Mouse (Mus musculus) E14TG2a.4 (cell line): ENCODE measurements around the gene Olfr56.
"Not testable (repeated sequence)": the region's sequence is repeated elsewhere in the genome, so short reads cannot be mapped to it uniquely, and the experiment has no call there.

ENCODE experiments used
- H3K27me3 ChIP-seq: 2 replicates; pipeline ENCODE4 v1.6.1; 2014; ENCODE audit warnings: low read length, control low read depth; ENCODE audit not compliant: insufficient read depth
- H3K36me3 ChIP-seq: 2 replicates; pipeline ENCODE4 v1.6.1; 2014; ENCODE audit warnings: low read length, control low read depth; ENCODE audit not compliant: insufficient read depth
- H3K4me1 ChIP-seq: replicated peaks from 2 replicates; pipeline ENCODE4 v1.6.1; 2014; ENCODE audit warnings: low read depth, low read length, control low read depth
- H3K4me3 ChIP-seq: replicated peaks from 2 replicates; pipeline ENCODE4 v1.5.1; 2014; ENCODE audit warnings: mild to moderate bottlenecking, low read length
- H3K9me3 ChIP-seq: 2 replicates; pipeline ENCODE4 v1.6.1; 2014; ENCODE audit warnings: low read length, control low read depth
- CTCF ChIP-seq: conservative IDR thresholded peaks from 2 replicates; pipeline ENCODE4 v1.5.1; 2014; ENCODE audit warnings: low read length
- NANOG ChIP-seq: IDR thresholded peaks from 2 replicates; pipeline ENCODE4 v1.6.1; 2014; ENCODE audit warnings: borderline replicate concordance, low read length, mixed read lengths
- POU5F1 ChIP-seq: IDR thresholded peaks from 2 replicates; pipeline ENCODE4 v1.6.1; 2014; ENCODE audit warnings: low read length, borderline replicate concordance

Gene Olfr56

DNA sequence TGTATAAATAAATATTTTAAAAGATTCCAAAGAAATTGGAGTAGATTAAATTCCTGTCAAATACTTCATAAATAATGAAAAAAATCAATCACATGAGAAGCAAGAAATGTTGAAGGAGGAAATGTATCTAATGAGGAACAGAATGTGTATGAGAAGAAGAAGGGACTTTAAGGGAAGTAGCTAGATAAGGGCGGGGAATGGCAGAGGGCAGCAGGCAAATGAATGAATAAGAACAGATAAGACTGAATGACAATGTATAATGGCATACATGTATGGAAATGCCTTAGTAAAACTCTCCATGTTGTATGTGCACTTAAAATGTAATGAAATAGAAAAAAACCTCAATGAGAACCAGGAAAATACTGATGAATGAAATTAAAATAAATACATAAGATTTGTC, 89.7 kb downstream of the Olfr56 start:
- Histone ChIP-seq H3K4me1 (no peaks in the 10 kb centered on the region), H3K36me3 (no peaks in the 10 kb centered on the region), H3K9me3 (no peaks in the 10 kb centered on the region), H3K27me3 (no peaks in the 10 kb centered on the region), H3K4me3 (no peak overlapping the region)
- no peak for TF ChIP-seq POU5F1
- TF ChIP-seq NANOG = no peak
- no peak for TF ChIP-seq CTCF

DNA sequence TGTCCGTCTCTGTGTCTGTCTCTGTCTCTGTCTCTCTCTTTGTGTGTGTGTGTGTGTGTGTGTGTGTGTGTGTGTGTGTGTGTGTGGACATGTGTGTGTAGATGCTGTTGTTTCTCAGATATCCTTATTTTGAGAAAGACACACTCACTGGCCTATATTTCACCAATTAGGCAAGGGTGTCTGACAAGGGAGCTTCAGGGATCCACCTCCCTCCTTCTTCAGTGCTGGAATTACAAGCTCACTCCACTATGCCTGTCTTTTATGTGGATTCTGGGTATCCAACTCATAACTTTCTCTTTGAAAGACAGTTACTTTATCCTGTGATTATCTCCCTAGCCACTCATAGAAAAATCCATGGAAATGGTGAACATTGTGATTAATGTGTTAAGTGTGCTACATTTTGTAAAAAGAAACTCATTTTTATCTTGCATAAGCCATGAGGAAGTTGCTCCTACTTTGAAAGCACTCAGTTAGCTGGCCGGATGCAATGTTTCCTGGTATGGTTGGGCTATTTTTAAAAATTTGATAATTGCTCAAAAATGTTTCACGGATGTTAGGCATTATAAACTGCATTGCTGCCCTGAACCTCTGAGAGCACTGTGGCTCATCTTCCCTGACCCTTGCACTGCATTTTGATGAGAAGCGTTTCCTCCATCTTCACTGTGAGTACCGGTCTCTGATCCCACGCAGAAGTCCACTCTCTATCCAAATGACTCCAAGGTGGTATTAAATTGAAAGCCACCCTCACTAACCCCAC, 97.5 kb downstream of the Olfr56 start, which contains the start of gene Ifi47:
Gene Ifi47 (plus strand): TSS at position 587 of the 757 bp plus-strand sequence.
- H3K9me3 ChIP-seq, H3K36me3 ChIP-seq, H3K4me3 ChIP-seq, H3K4me1 ChIP-seq, H3K27me3 ChIP-seq: not testable (repeated sequence)

DNA sequence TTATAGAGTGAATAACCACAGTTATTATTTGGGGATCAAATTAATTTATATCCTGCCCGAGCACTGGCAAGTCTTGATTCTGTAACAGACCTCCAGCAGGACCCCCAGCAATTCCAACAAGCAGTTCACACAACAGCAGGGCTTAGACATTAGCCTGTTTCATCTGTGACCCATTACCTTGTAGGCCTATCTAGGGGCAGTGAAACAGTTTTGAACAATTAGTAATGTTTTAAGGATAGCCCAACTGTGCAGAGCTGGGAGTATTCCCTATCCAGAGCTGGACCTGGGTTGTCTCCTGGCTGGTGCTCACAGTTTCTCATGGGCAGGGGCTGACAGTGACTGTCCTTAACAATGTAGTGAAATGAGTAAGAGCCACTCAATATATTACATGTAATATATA, 98.3 kb downstream of the Olfr56 start:
- no peaks in the 10 kb centered on the region for H3K9me3 ChIP-seq
- H3K36me3 ChIP-seq = no peaks in the 10 kb centered on the region
- H3K27me3 ChIP-seq = no peaks in the 10 kb centered on the region
- no peak overlapping the region for H3K4me3 ChIP-seq
- TF ChIP-seq NANOG = no peak
- TF ChIP-seq POU5F1 = no peak
- no peak for TF ChIP-seq CTCF
- H3K4me1 ChIP-seq = no peaks in the 10 kb centered on the region

DNA sequence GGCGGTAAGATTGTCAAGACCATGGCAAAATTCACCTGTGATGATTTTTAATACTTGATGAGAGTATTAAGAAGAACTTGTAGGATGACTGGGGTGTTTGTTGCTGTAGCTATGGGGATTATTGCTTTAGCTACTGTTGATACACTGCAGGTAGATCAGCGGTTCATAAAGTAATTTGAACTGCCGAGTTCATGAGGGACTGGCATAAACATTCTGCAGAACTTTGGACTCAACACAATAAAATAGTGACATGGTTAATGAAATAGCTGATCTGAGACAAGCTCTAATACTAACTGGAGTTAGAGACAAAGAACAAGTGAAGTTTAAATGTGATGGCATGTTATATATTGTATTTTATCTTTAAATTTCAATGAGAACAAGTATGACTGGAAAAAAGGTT, 100.0 kb downstream of the Olfr56 start:
- no peaks in the 10 kb centered on the region for H3K4me1 ChIP-seq
- H3K36me3 ChIP-seq = no peaks in the 10 kb centered on the region
- H3K27me3 ChIP-seq = no peaks in the 10 kb centered on the region
- TF ChIP-seq NANOG (no peak), POU5F1 (no peak), CTCF (no peak)
- no peak overlapping the region for H3K4me3 ChIP-seq
- H3K9me3 ChIP-seq = no peaks in the 10 kb centered on the region

DNA sequence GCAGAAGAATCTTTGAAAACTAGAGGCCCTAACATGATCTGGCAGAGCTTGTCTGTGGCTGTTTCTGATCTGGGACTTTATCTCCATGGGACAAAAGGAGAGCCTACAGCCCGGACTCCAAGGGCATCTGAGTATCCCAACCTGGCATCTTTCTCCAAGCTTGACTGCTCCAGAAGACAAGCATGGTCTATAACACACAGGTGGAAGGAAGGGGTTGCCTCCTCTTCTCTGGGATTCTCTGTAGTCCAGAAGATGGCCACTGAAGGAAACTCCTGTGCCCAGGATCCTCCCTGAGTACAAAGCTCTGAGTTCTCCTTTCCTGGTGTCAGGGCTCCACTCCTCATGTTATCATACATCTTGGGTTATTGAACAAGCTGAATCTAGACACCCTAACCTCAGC, 101.9 kb downstream of the Olfr56 start:
- H3K36me3 ChIP-seq = no peaks in the 10 kb centered on the region
- H3K27me3 ChIP-seq = no peaks in the 10 kb centered on the region
- no peaks in the 10 kb centered on the region for H3K9me3 ChIP-seq
- TF ChIP-seq POU5F1 = no peak
- TF ChIP-seq CTCF = no peak
- TF ChIP-seq NANOG = no peak
- no peak overlapping the region for H3K4me3 ChIP-seq
- no peaks in the 10 kb centered on the region for H3K4me1 ChIP-seq

DNA sequence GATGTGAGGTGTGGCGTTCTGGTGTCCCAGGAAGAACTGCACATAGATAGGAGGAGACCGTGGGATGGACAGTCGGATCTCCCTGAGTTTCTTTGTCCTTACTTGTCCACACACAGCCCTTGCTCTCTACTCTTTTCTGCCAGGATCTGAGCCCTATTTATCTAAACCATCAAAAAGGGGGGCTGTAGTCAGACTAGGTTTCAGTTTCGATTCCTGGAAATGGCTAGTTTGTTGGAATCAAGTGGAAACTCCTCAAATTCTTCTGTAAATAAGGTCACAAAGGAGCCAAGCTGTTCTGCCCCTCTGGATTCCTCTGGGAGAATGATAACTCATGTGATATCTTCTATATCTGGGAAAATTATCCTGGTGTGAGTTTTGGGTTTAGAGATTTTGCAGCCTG, 102.7 kb downstream of the Olfr56 start:
- TF ChIP-seq POU5F1 = no peak
- TF ChIP-seq CTCF = no peak
- TF ChIP-seq NANOG = no peak
- Histone ChIP-seq H3K4me1 (no peaks in the 10 kb centered on the region), H3K4me3 (no peak overlapping the region), H3K27me3 (no peaks in the 10 kb centered on the region; the same call in 1 of the 2 replicates), H3K36me3 (no peaks in the 10 kb centered on the region), H3K9me3 (no peaks in the 10 kb centered on the region)

DNA sequence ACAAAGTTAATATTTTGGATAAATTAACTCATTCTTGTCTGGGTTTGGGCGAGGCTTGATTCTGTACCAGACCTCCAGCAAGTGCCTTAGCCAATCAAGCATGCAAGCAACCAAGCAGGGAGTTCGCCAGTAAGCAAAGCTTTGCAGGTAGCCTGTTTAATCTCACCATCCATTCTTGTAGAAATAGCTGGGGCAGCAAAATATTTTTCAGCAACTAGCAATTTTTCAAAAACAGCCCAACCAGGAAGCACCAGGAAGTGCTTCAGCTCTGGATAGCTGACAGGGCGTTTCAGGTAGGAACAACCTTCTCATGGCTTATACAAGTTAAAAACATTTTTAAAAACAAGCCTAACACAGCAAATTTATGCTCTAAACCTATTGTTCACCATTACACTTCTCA, 103.2 kb downstream of the Olfr56 start:
- H3K4me1 ChIP-seq = no peaks in the 10 kb centered on the region
- TF ChIP-seq NANOG (no peak), POU5F1 (no peak), CTCF (no peak)
- no peaks in the 10 kb centered on the region for H3K9me3 ChIP-seq
- peaks cover under 1% of the 10 kb centered on the region; the same call in 1 of the 2 replicates for H3K27me3 ChIP-seq
- H3K4me3 ChIP-seq = no peak overlapping the region
- H3K36me3 ChIP-seq = no peaks in the 10 kb centered on the region

DNA sequence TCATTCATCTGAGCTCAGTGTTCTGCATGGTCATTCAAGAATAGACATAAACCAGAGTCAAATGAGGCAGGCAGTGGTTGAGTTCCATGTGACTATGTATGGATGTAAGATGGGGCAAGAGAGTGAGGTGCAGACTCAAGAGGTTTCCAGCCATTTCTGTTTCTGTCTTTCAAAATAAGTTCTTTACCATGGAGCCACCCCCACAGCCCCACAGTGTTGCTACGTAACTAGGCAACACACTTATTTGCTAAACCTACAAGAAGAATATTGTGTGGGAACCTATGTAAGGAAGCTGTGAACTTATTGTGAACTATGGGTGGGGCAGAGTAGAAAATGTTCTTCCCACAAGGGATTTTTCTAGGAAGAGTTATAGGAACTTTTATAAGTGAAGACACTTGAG, 104.5 kb downstream of the Olfr56 start:
- TF ChIP-seq POU5F1 (no peak), NANOG (no peak), CTCF (no peak)
- Histone ChIP-seq H3K4me3 (no peak overlapping the region), H3K4me1 (peaks cover 5% of the 10 kb centered on the region), H3K27me3 (peaks cover 9% of the 10 kb centered on the region; the same call in 1 of the 2 replicates), H3K36me3 (no peaks in the 10 kb centered on the region), H3K9me3 (no peaks in the 10 kb centered on the region)

DNA sequence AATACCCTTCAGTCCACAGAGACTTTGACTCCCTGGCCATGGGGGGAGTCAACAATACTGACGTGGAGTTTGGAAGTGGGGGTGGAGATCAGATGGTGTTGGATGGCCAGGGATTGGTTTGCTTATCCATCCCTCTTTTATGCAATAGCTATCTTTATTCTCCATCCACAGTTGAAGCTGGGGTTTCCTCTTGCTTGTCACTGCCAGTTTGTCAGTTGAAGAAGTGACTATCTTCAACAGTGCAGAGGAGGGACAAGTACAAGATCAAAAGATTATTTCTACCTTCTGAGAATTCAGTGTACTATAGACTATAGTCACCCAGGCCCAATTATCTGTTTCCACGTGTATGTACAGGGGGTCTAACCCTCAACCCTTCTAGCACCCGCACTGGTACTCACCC, 105.1 kb downstream of the Olfr56 start:
- peaks cover 12% of the 10 kb centered on the region for H3K4me1 ChIP-seq
- peaks cover 9% of the 10 kb centered on the region; the same call in 1 of the 2 replicates for H3K27me3 ChIP-seq
- no peak for TF ChIP-seq POU5F1
- no peak for TF ChIP-seq CTCF
- no peak for TF ChIP-seq NANOG
- no peak overlapping the region for H3K4me3 ChIP-seq
- H3K9me3 ChIP-seq = no peaks in the 10 kb centered on the region
- H3K36me3 ChIP-seq = no peaks in the 10 kb centered on the region
